Mouse (Mus musculus) lung, postnatal 0 days (tissue): ENCODE results near the gene Cacna1i. TPM values are rescaled to one million over a fixed set of nuclear protein-coding genes. Genes with fewer than 3 reads are reported as not detected.

Source experiments
- ATAC-seq: fragments of 200-750 bp; cut with Nextera tagmentation; 2 replicates; pipeline ENCODE4 v1.8.0; 2017; ENCODE audit warnings: moderate library complexity
- DNase-seq: peaks from one replicate; pipeline ENCODE4 v3.0.0-alpha.2; 2016; ENCODE audit warnings: low spot score
- H3K27ac ChIP-seq: fragments of 300-500 bp; sonication (generic); 2 replicates; pipeline ENCODE4 v1.5.1; 2014; ENCODE audit warnings: antibody characterized with exemption, mild to moderate bottlenecking, low read length, mixed read lengths
- H3K27me3 ChIP-seq: fragments of 300-500 bp; sonication (generic); replicated peaks from 2 replicates; pipeline ENCODE4 v1.6.1; 2014; ENCODE audit warnings: low read length, mixed read lengths; ENCODE audit not compliant: insufficient read depth
- H3K36me3 ChIP-seq: fragments of 300-500 bp; sonication (generic); 2 replicates; pipeline ENCODE4 v1.6.1; 2014; ENCODE audit warnings: low read length, mixed read lengths; ENCODE audit not compliant: insufficient read depth
- H3K4me1 ChIP-seq: fragments of 300-500 bp; sonication (generic); 2 replicates; pipeline ENCODE4 v1.6.1; 2014; ENCODE audit warnings: antibody characterized with exemption, low read depth, low read length, mixed read lengths; ENCODE audit not compliant: insufficient read depth
- H3K4me2 ChIP-seq: fragments of 300-500 bp; sonication (generic); replicated peaks from 2 replicates; pipeline ENCODE4 v1.6.1; 2014; ENCODE audit warnings: low read depth, mild to moderate bottlenecking, low read length, moderate library complexity, mixed read lengths
- H3K4me3 ChIP-seq: fragments of 300-500 bp; sonication (generic); 2 replicates; pipeline ENCODE4 v1.5.1; 2014; ENCODE audit warnings: low read depth, low read length
- H3K9ac ChIP-seq: fragments of 300-500 bp; sonication (generic); replicated peaks from 2 replicates; pipeline ENCODE4 v1.6.1; 2014; ENCODE audit warnings: low read depth, mild to moderate bottlenecking
- H3K9me3 ChIP-seq: fragments of 300-500 bp; sonication (generic); 2 replicates; pipeline ENCODE4 v1.6.1; 2016; ENCODE audit warnings: low read length, mixed read lengths
- CTCF ChIP-seq: IDR thresholded peaks from 2 replicates; pipeline ENCODE4 v1.5.1; 2016; ENCODE audit warnings: antibody characterized with exemption, mild to moderate bottlenecking
- EP300 ChIP-seq: IDR thresholded peaks from 2 replicates; pipeline ENCODE4 v1.6.1; 2016; ENCODE audit warnings: antibody characterized with exemption, mild to moderate bottlenecking, control low read depth
- WGBS: fragments of 180-500 bp; shearing (Covaris S2); extraction: QIAGEN DNeasy Blood & Tissue Kit; methylation state at CpG from one replicate; pipeline ENCODE4 v1.1.7; 2014; 5-methylcytosine and 5-hydroxymethylcytosine counted together
- polyA plus RNA-seq: library from polyadenylated mRNA; unstranded; fragments of >200 nt; fragmentation: Nextera tagmentation; extraction: Ambion mirVana; gene quantifications from 2 replicates; pipeline ENCODE4 v1.2.1, GENCODE M21; 2015

The Cacna1i gene
- not detected in 2 replicates for polyA plus RNA-seq

GRCm38 (mm10) chr15:80286851-80287415 lies at the start of gene Cacna1i:
Gene Cacna1i, plus strand, starts transcription at chr15:80287238.
- peak within 1 kb of the TSS; percentile 31; the same call in 1 of the 2 replicates for H3K4me3 ChIP-seq
- no peak within 1 kb of the TSS for H3K27ac ChIP-seq
- no peak for DNase-seq
- no peaks in the 10 kb centered on the region; the same call in 1 of the 2 replicates for H3K4me1 ChIP-seq
- no peaks in the 10 kb centered on the region for H3K9me3 ChIP-seq
- no peaks in the 10 kb centered on the region for H3K36me3 ChIP-seq
- H3K27me3 ChIP-seq: peaks cover 40% of the 10 kb centered on the region
- no peak within 1 kb of the TSS for H3K9ac ChIP-seq
- peak within 1 kb of the TSS; percentile 53 for H3K4me2 ChIP-seq
- no peak for ATAC-seq
- WGBS: 2% methylated on average over 27 of the region's 50 CpGs
- no peak for TF ChIP-seq EP300
- no peak for TF ChIP-seq CTCF

- no peak for TF ChIP-seq CTCF
- TF ChIP-seq EP300: no peak
- ATAC-seq: no peak
- Histone ChIP-seq H3K9ac (no peak overlapping the region), H3K9me3 (no peaks in the 10 kb centered on the region), H3K4me3 (no peak overlapping the region), H3K4me2 (no peak overlapping the region), H3K27ac (no peak overlapping the region), H3K36me3 (peaks cover 34% of the 10 kb centered on the region), H3K27me3 (no peaks in the 10 kb centered on the region), H3K4me1 (no peaks in the 10 kb centered on the region)
- WGBS: 95% methylated on average over 12 of the region's 12 CpGs
- no peak for DNase-seq
Measured at GRCm38 (mm10) chr15:80248135-80248534, 38.9 kb upstream of the Cacna1i start.

GRCm38 (mm10) chr15:80248596-80248995 lies 38.4 kb upstream of the Cacna1i start:
- Histone ChIP-seq H3K27me3 (no peaks in the 10 kb centered on the region), H3K4me3 (no peak overlapping the region), H3K9ac (no peak overlapping the region), H3K27ac (no peak overlapping the region), H3K4me2 (no peak overlapping the region), H3K9me3 (no peaks in the 10 kb centered on the region), H3K4me1 (no peaks in the 10 kb centered on the region), H3K36me3 (peaks cover 34% of the 10 kb centered on the region)
- ATAC-seq: no peak
- DNase-seq: no peak
- 100% methylated on average over 1 of the region's 1 CpGs for WGBS
- no peak for TF ChIP-seq CTCF
- TF ChIP-seq EP300: no peak

- H3K27ac ChIP-seq: no peak overlapping the region
- no peak overlapping the region for H3K9ac ChIP-seq
- WGBS: 94% methylated on average over 10 of the region's 10 CpGs
- no peak for DNase-seq
- H3K4me3 ChIP-seq: no peak overlapping the region
- H3K9me3 ChIP-seq: no peaks in the 10 kb centered on the region
- H3K36me3 ChIP-seq: peaks cover 34% of the 10 kb centered on the region
- no peaks in the 10 kb centered on the region for H3K27me3 ChIP-seq
- no peak for TF ChIP-seq EP300
- TF ChIP-seq CTCF: no peak
- H3K4me2 ChIP-seq: no peak overlapping the region
- H3K4me1 ChIP-seq: peaks cover 7% of the 10 kb centered on the region; the same call in 1 of the 2 replicates
- ATAC-seq: no peak
Measured at GRCm38 (mm10) chr15:80249672-80250071, 37.4 kb upstream of the Cacna1i start.

GRCm38 (mm10) chr15:80250586-80250985 lies 36.5 kb upstream of the Cacna1i start:
- no peak overlapping the region for H3K9ac ChIP-seq
- H3K36me3 ChIP-seq: peaks cover 34% of the 10 kb centered on the region
- 71% methylated on average over 6 of the region's 6 CpGs for WGBS
- H3K27ac ChIP-seq: no peak overlapping the region
- peaks cover 7% of the 10 kb centered on the region; the same call in 1 of the 2 replicates for H3K4me1 ChIP-seq
- no peaks in the 10 kb centered on the region for H3K27me3 ChIP-seq
- ATAC-seq: no peak
- DNase-seq: peak; percentile 34
- no peak overlapping the region for H3K4me2 ChIP-seq
- no peak overlapping the region for H3K4me3 ChIP-seq
- no peak for TF ChIP-seq EP300
- TF ChIP-seq CTCF: no peak
- H3K9me3 ChIP-seq: no peaks in the 10 kb centered on the region

GRCm38 (mm10) chr15:80253530-80253929 lies 33.5 kb upstream of the Cacna1i start:
- H3K27ac ChIP-seq: peak overlapping the region; percentile 100
- H3K9ac ChIP-seq: no peak overlapping the region
- no peaks in the 10 kb centered on the region for H3K27me3 ChIP-seq
- H3K4me3 ChIP-seq: no peak overlapping the region
- 42% methylated on average over 2 of the region's 2 CpGs for WGBS
- peaks cover 29% of the 10 kb centered on the region for H3K36me3 ChIP-seq
- no peak for TF ChIP-seq EP300
- TF ChIP-seq CTCF: no peak
- H3K4me1 ChIP-seq: peaks cover 18% of the 10 kb centered on the region; the same call in 1 of the 2 replicates
- DNase-seq (peak; percentile 85), ATAC-seq (no peak)
- H3K9me3 ChIP-seq: no peaks in the 10 kb centered on the region
- no peak overlapping the region for H3K4me2 ChIP-seq
